In the genomic region with DNA sequence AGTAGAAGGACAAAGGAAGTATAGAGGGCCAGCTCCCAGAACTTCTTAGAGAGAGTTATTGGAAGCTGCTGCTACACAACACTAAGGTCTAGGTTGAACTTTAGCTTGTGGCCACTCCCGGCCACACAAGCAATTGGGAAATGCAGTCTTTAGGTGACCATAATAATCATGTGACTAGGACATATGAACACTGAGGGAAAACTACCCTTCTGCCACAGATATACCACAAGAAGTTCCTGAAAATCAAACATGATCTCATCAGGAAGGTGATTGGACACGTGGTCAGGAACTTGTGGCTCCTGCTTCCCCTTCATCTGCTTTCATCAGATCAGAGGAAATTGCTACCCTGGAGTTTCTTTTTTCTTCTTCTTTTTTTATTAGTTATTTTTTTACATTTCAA, we compare ENCODE assay signal across 13 mouse cellular contexts.
"Had no signal": no experiment of that assay in that cellular context is flagged by ENCODE, and none has a peak within 500 bp of the region (broad histone marks: within the 10 kb centered on the region; RNA-seq: fewer than 3 reads in every experiment).

No protein-coding gene starts in this region.

- H3K27ac ChIP-seq: kidney, embryonic 15.5 days; limb, embryonic 10.5 days; lung, embryonic 15.5 days; midbrain, embryonic 12.5 days; stomach, embryonic 15.5 days had no signal

- H3K27me3 ChIP-seq: kidney, embryonic 15.5 days; lung, embryonic 15.5 days; midbrain, embryonic 12.5 days; stomach, embryonic 15.5 days had no signal

- DNase-seq: kidney, adult 2 months; kidney, postnatal 14 days; layer of hippocampus, postnatal 36 days; lung, postnatal 14 days; right cerebral cortex, postnatal 14 days; thymus, adult 2 months; thymus, postnatal 25 days had no signal

- H3K4me1 ChIP-seq: kidney, embryonic 15.5 days; limb, embryonic 10.5 days; lung, embryonic 15.5 days; midbrain, embryonic 12.5 days; stomach, embryonic 15.5 days had no signal

- H3K36me3 ChIP-seq: kidney, embryonic 15.5 days; limb, embryonic 10.5 days; lung, embryonic 15.5 days; midbrain, embryonic 12.5 days; stomach, embryonic 15.5 days had no signal

- H3K9ac ChIP-seq: kidney, embryonic 15.5 days; lung, embryonic 15.5 days; midbrain, embryonic 12.5 days; stomach, embryonic 15.5 days had no signal

- H3K9me3 ChIP-seq: kidney, embryonic 15.5 days; limb, embryonic 10.5 days; lung, embryonic 15.5 days; midbrain, embryonic 12.5 days; stomach, embryonic 15.5 days had no signal

- H3K4me3 ChIP-seq: kidney, embryonic 15.5 days; limb, embryonic 10.5 days; lung, embryonic 15.5 days; midbrain, embryonic 12.5 days; stomach, embryonic 15.5 days had no signal

- ATAC-seq: midbrain, embryonic 16.5 days had no signal
